Mouse (Mus musculus) liver, adult 2 months (tissue): ENCODE data around the gene Klf15.

Experiments used
- CTCF ChIP-seq: fragments of 200-500 bp; IDR thresholded peaks from 2 replicates; pipeline ENCODE4 v1.5.1; 2011; ENCODE audit warnings: low read depth, low read length, control low read depth
- POLR2A ChIP-seq: fragments of 200-500 bp; IDR thresholded peaks from 2 replicates; pipeline ENCODE4 v1.6.1; 2011; ENCODE audit warnings: low read length, control low read depth; ENCODE audit not compliant: insufficient read depth; ENCODE audit errors: extremely low read depth

DNA sequence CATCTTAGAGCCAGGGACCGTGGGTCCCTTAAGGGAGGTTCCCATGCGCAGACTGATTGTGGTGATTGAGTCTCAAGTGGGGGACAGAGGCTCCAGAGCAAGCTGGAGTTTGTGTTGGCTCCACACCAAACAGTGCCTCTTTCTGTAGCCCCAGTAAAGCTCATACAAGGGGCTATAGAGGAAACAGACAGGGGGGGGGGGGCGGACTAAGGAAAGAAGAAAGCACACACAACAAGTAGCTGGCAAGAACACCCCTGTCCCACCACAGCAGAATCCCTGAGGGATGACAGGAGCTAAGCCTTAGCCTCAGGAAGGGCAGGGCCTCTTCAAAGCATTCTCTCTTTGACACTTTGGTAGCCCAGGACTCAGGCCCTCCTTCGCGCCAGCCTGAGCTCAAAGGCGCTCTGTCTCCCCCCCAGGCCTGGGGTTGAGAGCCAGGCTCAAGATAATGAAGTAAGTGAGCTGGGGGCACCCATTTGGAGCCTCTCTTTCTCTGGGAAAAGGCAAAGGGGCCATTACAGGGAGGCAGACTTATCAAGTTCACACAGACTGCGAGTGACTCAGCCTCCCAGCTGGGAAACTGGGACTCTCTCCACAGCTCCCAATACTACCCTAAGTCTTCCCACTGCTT is 33.0 kb downstream of the Klf15 start:
- TF ChIP-seq CTCF (no peak), POLR2A (no peak)
